8 mouse cellular contexts compared by ENCODE assay signal in the genomic region with DNA sequence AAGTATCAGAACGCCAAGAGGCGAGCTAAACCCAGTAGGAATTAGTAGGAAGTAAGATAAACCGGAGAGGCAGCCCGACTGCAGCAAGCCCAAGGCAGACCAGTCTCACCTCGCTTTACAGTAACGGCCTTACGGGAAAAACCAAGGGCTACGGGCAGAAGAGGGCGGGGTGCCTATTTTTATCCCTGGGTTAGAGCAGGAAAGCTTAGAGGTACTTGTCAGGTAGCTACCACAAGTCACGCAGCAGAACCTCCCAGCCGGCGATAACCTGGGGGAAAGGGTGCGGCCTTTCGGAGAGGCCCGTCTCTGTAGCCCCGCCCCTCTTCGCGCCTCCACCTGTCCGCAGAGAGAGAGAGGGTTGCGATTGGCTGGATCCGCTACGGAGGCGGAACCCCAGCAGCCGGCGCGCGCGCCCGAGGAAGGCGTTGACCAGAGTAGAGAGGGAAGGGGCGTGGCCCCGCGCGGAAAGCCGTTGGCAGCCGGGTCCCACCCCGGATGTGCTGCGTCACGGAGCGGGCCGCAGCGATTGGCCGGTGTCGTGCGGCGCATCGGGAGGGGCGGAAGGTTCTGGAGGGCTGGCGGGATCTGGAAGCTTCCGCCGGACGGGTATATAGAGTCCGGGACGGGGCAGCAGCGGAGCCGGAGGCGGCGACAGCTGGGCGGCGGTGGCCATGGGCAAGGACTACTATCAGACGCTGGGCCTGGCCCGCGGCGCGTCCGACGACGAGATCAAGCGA. TPM values are rescaled to one million over a fixed set of nuclear protein-coding genes. Genes with fewer than 3 reads are reported as not detected.
DNase-seq lines count a peak whose midpoint lies in the region; ATAC-seq and TF ChIP-seq lines count a peak whose summit lies in the region.

Gene Tecr, minus strand, starts transcription at position 311 of the 737 bp plus-strand sequence.
Gene Dnajb1, plus strand, starts transcription at position 533 of the 737 bp plus-strand sequence.

- DNase-seq in 3T3-L1 (ENCODE audit: low read depth, low spot score) = peak; percentile 99
- peak; percentile 98 for DNase-seq in adrenal gland, postnatal 4 days (ENCODE audit: low spot score in 2 of 2)
- DNase-seq in embryonic facial prominence, embryonic 14.5 days (ENCODE audit: low spot score) = peak; percentile 99
- peak; percentile 100 for DNase-seq in heart, adult 2 months
- DNase-seq in kidney, adult 8-10 months = peak; percentile 100
- peak; percentile 99 to 100 for DNase-seq in spleen, postnatal 10 days (ENCODE audit: low spot score in 2 of 2)

- 0% methylated on average over 36 of the region's 69 CpGs for WGBS in embryonic facial prominence, embryonic 14.5 days
- under 1% methylated on average over 69 of the region's 69 CpGs for WGBS in heart, adult 2 months
- under 1% methylated on average over 67 of the region's 69 CpGs for WGBS in limb, embryonic 13.5 days
- under 1% methylated on average over 57 of the region's 69 CpGs for WGBS in midbrain, embryonic 16.5 days

- intact Hi-C loops in heart, adult 2 months (cut with DNase I) = loop anchor here (1.0 to 10.0 kb wide), 3 partner anchors 14 to 163 kb away; partner anchors contain the start of gene Ndufb7

- no peaks in the 10 kb centered on the region for H3K27me3 ChIP-seq in embryonic facial prominence, embryonic 14.5 days (replicated peaks; ENCODE audit: control insufficient read depth, insufficient read depth, low read length)
- H3K27me3 ChIP-seq in heart, adult 2 months (ENCODE audit: control insufficient read depth, insufficient read depth, low read length) = no peaks in the 10 kb centered on the region
- no peaks in the 10 kb centered on the region for H3K27me3 ChIP-seq in limb, embryonic 13.5 days
- no peaks in the 10 kb centered on the region for H3K27me3 ChIP-seq in midbrain, embryonic 16.5 days (ENCODE audit: control insufficient read depth, insufficient read depth, low read depth, low read length)

- TF ChIP-seq CTCF in heart, adult 2 months (IDR thresholded peaks at IDR 0.05) = no peak

- TF ChIP-seq EP300 in heart, adult 2 months (IDR thresholded peaks at IDR 0.05; ENCODE audit: insufficient read depth, low read depth, low read length) = 0 out of 2 replicates have a peak, but pooled peaks have one; percentile 10

- peaks cover 16% of the 10 kb centered on the region for H3K4me1 ChIP-seq in embryonic facial prominence, embryonic 14.5 days (ENCODE audit: control insufficient read depth, insufficient read depth, low read length)
- H3K4me1 ChIP-seq in heart, adult 2 months (ENCODE audit: control insufficient read depth, insufficient read depth, low read length) = peaks cover 6% of the 10 kb centered on the region
- peaks cover 21% of the 10 kb centered on the region for H3K4me1 ChIP-seq in limb, embryonic 13.5 days
- peaks cover 20% of the 10 kb centered on the region for H3K4me1 ChIP-seq in midbrain, embryonic 16.5 days (ENCODE audit: control insufficient read depth, insufficient read depth, low read length)

- ATAC-seq in embryonic facial prominence, embryonic 14.5 days (ENCODE audit: low read depth) = peak; percentile 98
- peak; percentile 97 for ATAC-seq in limb, embryonic 13.5 days (ENCODE audit: low FRiP score, low read depth)
- peak; percentile 97 for ATAC-seq in midbrain, embryonic 16.5 days

- no peaks in the 10 kb centered on the region for H3K9me3 ChIP-seq in embryonic facial prominence, embryonic 14.5 days (ENCODE audit: control insufficient read depth, low read length)
- H3K9me3 ChIP-seq in limb, embryonic 13.5 days = no peaks in the 10 kb centered on the region
- no peaks in the 10 kb centered on the region for H3K9me3 ChIP-seq in midbrain, embryonic 16.5 days (replicated peaks; ENCODE audit: control insufficient read depth, low read length, poor library complexity, severe bottlenecking)

- peak; percentile 94 for TF ChIP-seq POLR2A in heart, adult 2 months (IDR thresholded peaks at IDR 0.05; ENCODE audit: insufficient read depth, low read depth, low read length)

- H3K79me2 ChIP-seq in heart, adult 2 months (replicated peaks; ENCODE audit: control insufficient read depth, insufficient read depth, low read length) = peaks cover 2% of the 10 kb centered on the region

- H3K36me3 ChIP-seq in embryonic facial prominence, embryonic 14.5 days (ENCODE audit: control insufficient read depth, insufficient read depth, low read length) = peaks cover 35% of the 10 kb centered on the region
- H3K36me3 ChIP-seq in heart, adult 2 months (ENCODE audit: control insufficient read depth, insufficient read depth, low read length) = peaks cover 2% of the 10 kb centered on the region; the same call in 1 of the 2 replicates
- H3K36me3 ChIP-seq in limb, embryonic 13.5 days = peaks cover 33% of the 10 kb centered on the region
- 0 out of 2 replicates have a peak, but pooled peaks cover 5% of the 10 kb centered on the region for H3K36me3 ChIP-seq in midbrain, embryonic 16.5 days (ENCODE audit: control insufficient read depth, insufficient read depth, low read length)

- H3K9ac ChIP-seq in embryonic facial prominence, embryonic 14.5 days (ENCODE audit: low read depth, low read length) = peak within 1 kb of the TSS; percentile 93
- peak within 1 kb of the TSS; percentile 89 for H3K9ac ChIP-seq in heart, adult 2 months (ENCODE audit: low read depth, low read length)
- peak within 1 kb of the TSS; percentile 90 for H3K9ac ChIP-seq in limb, embryonic 13.5 days
- H3K9ac ChIP-seq in midbrain, embryonic 16.5 days (ENCODE audit: low read depth, low read length) = peak within 1 kb of the TSS; percentile 82

- peak within 1 kb of the TSS; percentile 89 for H3K4me3 ChIP-seq in embryonic facial prominence, embryonic 14.5 days (ENCODE audit: low read depth, low read length)
- H3K4me3 ChIP-seq in heart, adult 2 months = peak within 1 kb of the TSS; percentile 82
- H3K4me3 ChIP-seq in limb, embryonic 13.5 days = peak within 1 kb of the TSS; percentile 78
- peak within 1 kb of the TSS; percentile 73 for H3K4me3 ChIP-seq in midbrain, embryonic 16.5 days (ENCODE audit: low read depth, low read length)

- peak within 1 kb of the TSS; percentile 99 for H3K27ac ChIP-seq in embryonic facial prominence, embryonic 14.5 days (replicated peaks; ENCODE audit: low read depth, low read length)
- peak within 1 kb of the TSS; percentile 100 for H3K27ac ChIP-seq in heart, adult 2 months
- peak within 1 kb of the TSS; percentile 97 for H3K27ac ChIP-seq in limb, embryonic 13.5 days
- H3K27ac ChIP-seq in midbrain, embryonic 16.5 days (ENCODE audit: low read length) = peak within 1 kb of the TSS; percentile 96

- H3K4me2 ChIP-seq in embryonic facial prominence, embryonic 14.5 days (ENCODE audit: low read depth, low read length) = peak within 1 kb of the TSS; percentile 86
- H3K4me2 ChIP-seq in limb, embryonic 13.5 days (replicated peaks) = peak within 1 kb of the TSS; percentile 94
- H3K4me2 ChIP-seq in midbrain, embryonic 16.5 days (ENCODE audit: low read length) = peak within 1 kb of the TSS; percentile 77

RNA-seq across cellular contexts. Expression of gene Tecr, which starts in this region (rescaled TPM):
- total RNA-seq in adrenal gland, postnatal 4 days (2021) = 100 to 1,000 TPM; 369 to 378 TPM
- 497 and 529 TPM in 2 replicates for polyA plus RNA-seq in embryonic facial prominence, embryonic 14.5 days (2014; fragmentation: Nextera tagmentation; extraction: Ambion mirVana)
- total RNA-seq in heart, adult 2 months (2021) = 100 to 1,000 TPM; 445 to 505 TPM
- 772 and 935 TPM in 2 replicates for polyA plus RNA-seq in heart, adult 2 months (2012; rRNA removed)
- 578 and 605 TPM in 2 replicates for polyA plus RNA-seq in limb, embryonic 13.5 days (2015; fragmentation: Nextera tagmentation; extraction: Ambion mirVana)
- 1,093 and 1,247 TPM in 2 replicates for polyA plus RNA-seq in midbrain, embryonic 16.5 days (2015; fragmentation: Nextera tagmentation; extraction: Ambion mirVana)

RNA-seq across cellular contexts. Expression of gene Dnajb1, which starts in this region (rescaled TPM):
- 10 to 100 TPM; 29.4 to 29.9 TPM for total RNA-seq in adrenal gland, postnatal 4 days (2021)
- polyA plus RNA-seq in embryonic facial prominence, embryonic 14.5 days (2014; fragmentation: Nextera tagmentation; extraction: Ambion mirVana) = 47.2 and 47.5 TPM in 2 replicates
- 10 to 100 TPM; 11.3 to 16.8 TPM for total RNA-seq in heart, adult 2 months (2021)
- 13.4 and 17.4 TPM in 2 replicates for polyA plus RNA-seq in heart, adult 2 months (2012; rRNA removed)
- polyA plus RNA-seq in limb, embryonic 13.5 days (2015; fragmentation: Nextera tagmentation; extraction: Ambion mirVana) = 67.0 and 72.5 TPM in 2 replicates
- polyA plus RNA-seq in midbrain, embryonic 16.5 days (2015; fragmentation: Nextera tagmentation; extraction: Ambion mirVana) = 60.2 and 60.8 TPM in 2 replicates

Comparison
In these comparisons a context has a peak if more than half of its experiments do, and no peak if none do; other contexts are left out.
1. Peak in every context shown above with its lines: DNase-seq, ATAC-seq, H3K4me3 ChIP-seq and H3K27ac ChIP-seq.